Mouse (Mus musculus) heart, embryonic 11.5 days (tissue): Measurements from ENCODE around the gene Prr29. TPM values are rescaled to one million over a fixed set of nuclear protein-coding genes. Genes with fewer than 3 reads are reported as not detected.
"Not testable (repeated sequence)": the region's sequence is repeated elsewhere in the genome, so short reads cannot be mapped to it uniquely, and the experiment has no call there.

Experiments used
- ATAC-seq: fragments of 200-750 bp; cut with Nextera tagmentation; replicated peaks from 2 replicates; pipeline ENCODE4 v1.8.0; 2017; ENCODE audit warnings: moderate library complexity; ENCODE audit not compliant: insufficient number of reproducible peaks, low FRiP score, low TSS enrichment
- H3K27ac ChIP-seq: fragments of 300-500 bp; sonication (generic); 2 replicates; pipeline ENCODE4 v1.5.1; 2014; ENCODE audit warnings: mild to moderate bottlenecking, low read depth, low read length
- H3K27me3 ChIP-seq: fragments of 300-500 bp; sonication (generic); 2 replicates; pipeline ENCODE4 v1.6.1; 2014; ENCODE audit warnings: mild to moderate bottlenecking, low read length, mixed read lengths; ENCODE audit not compliant: control insufficient read depth, insufficient read depth
- H3K36me3 ChIP-seq: fragments of 300-500 bp; sonication (generic); 2 replicates; pipeline ENCODE4 v1.6.1; 2014; ENCODE audit warnings: mild to moderate bottlenecking, low read length, moderate library complexity, mixed read lengths; ENCODE audit not compliant: control insufficient read depth, insufficient read depth
- H3K4me1 ChIP-seq: fragments of 300-500 bp; sonication (generic); 2 replicates; pipeline ENCODE4 v1.6.1; 2014; ENCODE audit warnings: low read length; ENCODE audit not compliant: control insufficient read depth, insufficient read depth
- H3K4me2 ChIP-seq: fragments of 300-500 bp; sonication (generic); 2 replicates; pipeline ENCODE4 v1.6.1; 2014; ENCODE audit warnings: mild to moderate bottlenecking, moderate library complexity
- H3K4me3 ChIP-seq: fragments of 300-500 bp; sonication (generic); 2 replicates; pipeline ENCODE4 v1.5.1; 2014; ENCODE audit warnings: low read depth, low read length
- H3K9ac ChIP-seq: fragments of 300-500 bp; sonication (generic); 2 replicates; pipeline ENCODE4 v1.6.1; 2014; ENCODE audit warnings: mild to moderate bottlenecking, low read depth, low read length, moderate library complexity
- H3K9me3 ChIP-seq: fragments of 300-500 bp; sonication (generic); replicated peaks from 2 replicates; pipeline ENCODE4 v1.6.1; 2016; ENCODE audit warnings: low read length; ENCODE audit not compliant: control insufficient read depth
- WGBS: fragments of 180-500 bp; shearing (Covaris S2); extraction: QIAGEN DNeasy Blood & Tissue Kit; methylation state at CpG from one replicate; pipeline ENCODE4 v1.1.7; 2014; ENCODE audit not compliant: insufficient replicate concordance; 5-methylcytosine and 5-hydroxymethylcytosine counted together
- polyA plus RNA-seq: library from polyadenylated mRNA; unstranded; fragments of >200 nt; fragmentation: Nextera tagmentation; extraction: Ambion mirVana; gene quantifications from 2 replicates; pipeline ENCODE4 v1.2.1, GENCODE M21; 2014

The Prr29 gene
- polyA plus RNA-seq, 1 experiment from 2014 or later: 0.14 TPM

DNA sequence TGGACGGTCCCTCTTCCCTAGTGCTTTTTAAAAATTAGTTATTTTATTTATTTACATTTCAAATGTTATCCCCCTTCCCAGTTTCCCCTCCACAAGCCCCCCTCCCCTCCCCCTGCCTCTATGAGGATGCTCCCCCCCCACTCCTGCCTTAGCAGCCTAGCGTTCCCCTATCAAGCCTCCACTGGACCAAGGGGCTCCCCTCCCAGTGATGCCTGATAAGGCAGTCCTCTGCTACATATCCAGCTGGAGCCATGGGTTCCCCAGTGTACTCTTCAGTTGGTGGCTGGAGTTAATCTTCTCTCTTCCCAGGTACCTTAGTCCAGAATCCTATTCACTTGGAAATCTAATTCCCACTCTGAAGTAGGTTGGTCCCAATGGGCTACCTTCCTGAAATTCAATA, 28.8 kb downstream of the Prr29 start:
- not testable (repeated sequence) for H3K9me3 ChIP-seq, ATAC-seq, H3K9ac ChIP-seq, H3K4me1 ChIP-seq, H3K27me3 ChIP-seq, H3K27ac ChIP-seq, H3K36me3 ChIP-seq, H3K4me2 ChIP-seq, H3K4me3 ChIP-seq
- 42% methylated on average over 2 of the region's 2 CpGs for WGBS

DNA sequence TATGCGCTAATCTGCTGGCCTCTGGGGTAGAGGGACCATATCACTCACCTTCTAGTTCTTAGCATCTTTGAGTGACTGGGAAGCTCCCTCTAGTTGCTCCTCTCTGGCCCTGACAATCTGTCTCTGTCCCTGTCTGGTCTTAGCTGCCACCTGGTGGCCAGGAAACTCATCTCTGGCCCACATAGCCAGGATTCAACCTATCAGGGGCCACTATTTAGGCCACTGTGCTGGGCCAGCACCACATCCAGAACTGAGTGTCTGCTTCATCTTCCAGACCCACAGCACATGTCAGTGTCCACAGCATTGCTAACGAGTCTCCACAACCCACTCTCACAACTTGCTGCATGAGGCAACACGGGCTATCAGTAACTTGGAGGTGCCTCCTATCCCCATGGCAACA, 32.4 kb downstream of the Prr29 start:
- peaks cover 13% of the 10 kb centered on the region; the same call in 1 of the 2 replicates for H3K36me3 ChIP-seq
- H3K4me1 ChIP-seq: no peaks in the 10 kb centered on the region
- WGBS: 81% methylated on average over 3 of the region's 3 CpGs
- no peak overlapping the region for H3K4me3 ChIP-seq
- ATAC-seq: no peak
- H3K9ac ChIP-seq: no peak overlapping the region
- H3K27ac ChIP-seq: no peak overlapping the region
- H3K9me3 ChIP-seq: no peaks in the 10 kb centered on the region
- no peak overlapping the region for H3K4me2 ChIP-seq
- no peaks in the 10 kb centered on the region for H3K27me3 ChIP-seq

DNA sequence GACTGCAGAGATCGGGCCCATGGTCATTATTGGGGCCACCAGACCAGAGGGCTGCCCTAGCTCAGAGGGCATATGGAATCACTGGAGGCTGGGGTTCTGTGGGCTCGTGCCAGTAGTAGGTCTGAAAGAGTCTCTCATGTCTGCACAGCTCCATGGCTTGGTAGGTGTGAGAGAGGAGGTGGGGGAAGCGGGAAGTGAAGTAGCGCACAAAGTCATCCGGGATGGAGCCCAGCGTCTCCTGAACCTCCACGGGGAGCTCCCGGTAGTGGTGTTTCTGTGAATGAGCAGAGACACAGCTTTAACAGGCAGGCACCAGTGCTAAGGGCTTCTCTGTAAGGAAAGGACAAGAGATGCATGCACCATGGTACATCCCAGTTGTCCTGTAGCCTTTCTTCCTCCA, 33.2 kb downstream of the Prr29 start:
- WGBS: 89% methylated on average over 8 of the region's 8 CpGs
- no peak overlapping the region for H3K4me2 ChIP-seq
- no peak for ATAC-seq
- H3K4me3 ChIP-seq: no peak overlapping the region
- H3K9me3 ChIP-seq: no peaks in the 10 kb centered on the region
- no peaks in the 10 kb centered on the region for H3K27me3 ChIP-seq
- no peaks in the 10 kb centered on the region for H3K4me1 ChIP-seq
- H3K9ac ChIP-seq: no peak overlapping the region
- H3K27ac ChIP-seq: no peak overlapping the region
- H3K36me3 ChIP-seq: peaks cover 17% of the 10 kb centered on the region

DNA sequence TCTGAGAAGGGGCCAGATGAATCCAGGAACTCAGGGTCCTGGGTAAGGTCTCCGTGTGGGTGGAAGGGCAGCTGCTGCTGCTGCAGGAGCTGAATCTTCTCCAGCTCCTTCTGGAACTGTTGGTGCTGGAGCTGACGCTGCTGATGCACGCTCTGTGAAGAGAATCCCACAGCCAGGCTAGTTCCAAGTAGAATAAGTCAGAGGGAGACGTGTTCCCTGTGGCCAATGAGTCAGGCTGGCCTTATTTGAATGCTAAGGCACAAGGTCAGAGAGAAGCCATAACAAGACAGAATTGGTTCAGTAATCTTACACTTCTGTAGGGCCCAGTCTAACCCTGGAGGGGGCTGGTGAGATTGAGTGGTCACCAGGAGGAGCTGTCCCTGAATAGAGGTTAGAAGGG, 44.7 kb downstream of the Prr29 start:
- no peak for ATAC-seq
- no peak overlapping the region for H3K9ac ChIP-seq
- H3K4me3 ChIP-seq: no peak overlapping the region
- H3K27me3 ChIP-seq: no peaks in the 10 kb centered on the region
- no peaks in the 10 kb centered on the region for H3K9me3 ChIP-seq
- H3K4me1 ChIP-seq: peaks cover 3% of the 10 kb centered on the region; the same call in 1 of the 2 replicates
- 65% methylated on average over 4 of the region's 4 CpGs for WGBS
- H3K36me3 ChIP-seq: peaks cover 2% of the 10 kb centered on the region; the same call in 1 of the 2 replicates
- no peak overlapping the region for H3K4me2 ChIP-seq
- no peak overlapping the region for H3K27ac ChIP-seq

DNA sequence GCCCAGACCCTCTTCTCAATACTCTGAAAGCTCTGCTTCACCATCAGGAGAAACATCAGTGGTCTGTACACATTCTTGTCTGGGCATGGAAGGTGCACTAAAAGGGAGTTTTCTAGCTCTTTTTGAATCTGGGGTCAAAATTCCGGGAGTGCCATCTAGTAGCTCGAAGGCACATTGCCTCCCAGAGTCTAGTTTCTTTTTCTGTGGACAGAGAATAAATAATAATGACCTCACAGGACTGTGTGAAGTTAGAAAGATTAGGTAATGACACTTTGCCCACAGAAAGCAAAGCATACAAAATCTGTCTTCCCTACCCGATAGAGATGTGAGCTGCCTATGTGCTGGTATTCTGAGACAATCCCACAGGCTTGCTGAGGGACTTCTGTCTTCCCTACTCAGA, 45.2 kb downstream of the Prr29 start:
- H3K27ac ChIP-seq: no peak overlapping the region
- H3K4me2 ChIP-seq: no peak overlapping the region
- H3K9ac ChIP-seq: no peak overlapping the region
- H3K4me1 ChIP-seq: peaks cover 3% of the 10 kb centered on the region; the same call in 1 of the 2 replicates
- no peak for ATAC-seq
- no peak overlapping the region for H3K4me3 ChIP-seq
- no peaks in the 10 kb centered on the region for H3K27me3 ChIP-seq
- 82% methylated on average over 3 of the region's 3 CpGs for WGBS
- peaks cover 2% of the 10 kb centered on the region; the same call in 1 of the 2 replicates for H3K36me3 ChIP-seq
- no peaks in the 10 kb centered on the region for H3K9me3 ChIP-seq

DNA sequence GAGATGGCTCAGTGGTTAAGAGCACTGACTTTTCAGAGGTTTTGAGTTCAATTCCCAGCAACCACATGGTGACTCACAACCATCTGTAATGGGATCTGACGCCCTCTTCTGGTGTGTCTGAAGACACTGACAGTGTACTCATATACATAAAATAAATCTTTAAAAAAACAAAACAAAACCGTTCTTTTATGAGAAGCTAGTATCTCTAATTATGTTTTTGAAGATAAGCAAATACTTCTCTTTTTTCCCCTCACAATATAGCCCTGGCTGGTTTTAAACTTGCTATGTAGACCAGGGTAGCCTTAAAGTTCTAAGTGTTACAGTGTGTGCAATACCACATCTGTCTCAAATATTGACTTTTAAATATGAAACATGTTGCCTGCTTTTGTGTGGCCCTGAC, 45.9 kb downstream of the Prr29 start:
- H3K4me2 ChIP-seq: no peak overlapping the region
- 73% methylated on average over 2 of the region's 2 CpGs for WGBS
- no peaks in the 10 kb centered on the region for H3K9me3 ChIP-seq
- peaks cover 7% of the 10 kb centered on the region; the same call in 1 of the 2 replicates for H3K4me1 ChIP-seq
- no peak for ATAC-seq
- H3K36me3 ChIP-seq: peaks cover 2% of the 10 kb centered on the region; the same call in 1 of the 2 replicates
- H3K4me3 ChIP-seq: no peak overlapping the region
- H3K27ac ChIP-seq: no peak overlapping the region
- no peaks in the 10 kb centered on the region for H3K27me3 ChIP-seq
- no peak overlapping the region for H3K9ac ChIP-seq

DNA sequence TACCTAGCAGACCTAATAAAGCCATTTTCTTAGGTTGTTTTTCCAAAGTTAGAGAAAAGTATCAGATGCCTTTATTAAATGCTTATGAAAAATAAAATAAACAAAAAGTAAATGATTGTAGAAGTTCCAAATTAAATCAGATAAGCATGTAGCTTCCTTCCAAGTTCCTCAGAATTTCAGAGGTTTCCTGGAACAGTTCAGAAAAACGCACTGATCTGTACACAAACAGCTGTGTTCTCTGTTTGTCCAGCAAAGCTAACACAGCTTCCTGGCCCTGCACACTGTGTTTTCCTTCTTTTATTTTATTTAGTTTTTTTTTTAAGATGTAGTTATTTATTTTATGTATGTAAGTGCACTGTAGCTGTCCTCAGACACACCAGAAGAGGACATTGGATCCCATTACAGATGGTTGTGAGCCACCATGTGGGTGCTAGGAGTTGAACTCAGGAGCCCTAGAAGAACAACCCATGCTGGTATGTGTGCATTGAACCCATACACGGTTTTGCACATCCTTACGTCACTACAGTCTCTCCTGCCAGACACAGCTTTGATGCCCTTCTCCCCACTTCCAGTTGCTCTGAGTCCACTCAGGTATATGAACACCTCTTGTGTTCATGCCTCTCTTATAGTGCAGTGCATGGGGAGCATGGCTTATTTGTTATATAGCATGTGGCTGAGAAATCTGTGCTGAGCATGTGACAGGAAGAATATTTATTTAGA, 47.5 kb downstream of the Prr29 start:
- ATAC-seq: no peak
- Histone ChIP-seq H3K4me1 (peaks cover 8% of the 10 kb centered on the region), H3K9me3 (no peaks in the 10 kb centered on the region), H3K27ac (no peak overlapping the region), H3K27me3 (no peaks in the 10 kb centered on the region), H3K4me3 (no peak overlapping the region), H3K4me2 (no peak overlapping the region), H3K36me3 (peaks cover 2% of the 10 kb centered on the region; the same call in 1 of the 2 replicates), H3K9ac (no peak overlapping the region)
- 84% methylated on average over 3 of the region's 3 CpGs for WGBS

DNA sequence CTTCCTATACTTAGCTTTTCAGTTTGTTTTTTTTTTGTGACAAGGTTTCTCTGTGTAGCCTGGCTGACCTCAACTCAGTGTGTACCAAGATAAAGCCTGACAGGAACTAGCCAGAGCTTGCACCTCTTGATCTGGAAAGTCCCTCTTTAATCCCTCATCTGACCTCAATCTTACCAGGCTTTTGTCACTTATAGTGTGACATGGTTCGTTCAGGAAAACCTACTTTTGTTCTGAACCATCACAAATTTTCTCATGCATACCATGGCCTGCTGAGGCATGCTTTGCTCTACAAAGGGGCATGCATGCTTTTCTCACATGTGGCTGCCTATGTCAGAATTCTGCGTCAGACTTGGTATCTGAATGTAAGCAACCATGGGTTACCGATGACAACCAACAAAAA, 51.1 kb downstream of the Prr29 start:
- no peak overlapping the region for H3K9ac ChIP-seq
- H3K27me3 ChIP-seq: no peaks in the 10 kb centered on the region
- H3K4me1 ChIP-seq: peaks cover 5% of the 10 kb centered on the region; the same call in 1 of the 2 replicates
- H3K4me3 ChIP-seq: no peak overlapping the region
- no peak for ATAC-seq
- no peaks in the 10 kb centered on the region for H3K9me3 ChIP-seq
- no peak overlapping the region for H3K4me2 ChIP-seq
- WGBS: 57% methylated on average over 3 of the region's 3 CpGs
- no peak overlapping the region for H3K27ac ChIP-seq
- peaks cover 2% of the 10 kb centered on the region; the same call in 1 of the 2 replicates for H3K36me3 ChIP-seq

DNA sequence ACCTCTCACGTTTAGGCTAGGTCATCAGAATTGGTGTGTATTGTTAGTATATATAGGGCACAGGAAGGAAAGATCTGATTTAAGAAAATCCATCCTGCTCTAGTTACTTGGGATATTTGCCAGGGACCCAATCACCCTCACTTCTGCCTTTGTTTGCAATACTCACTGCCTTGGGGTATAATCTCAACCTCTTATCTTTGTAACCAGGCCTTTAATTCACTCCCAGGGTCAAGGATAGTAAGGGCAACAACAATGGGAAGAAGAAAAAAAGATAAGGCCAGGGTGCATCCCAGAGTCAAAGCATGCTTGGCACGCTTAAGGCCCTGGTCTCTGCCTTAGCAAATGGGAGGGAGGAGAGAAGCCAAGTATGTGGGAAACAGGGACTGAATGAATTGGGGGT, 52.6 kb downstream of the Prr29 start:
- Histone ChIP-seq H3K4me3 (no peak overlapping the region), H3K27ac (no peak overlapping the region), H3K4me1 (peaks cover 5% of the 10 kb centered on the region; the same call in 1 of the 2 replicates), H3K9me3 (no peaks in the 10 kb centered on the region), H3K4me2 (no peak overlapping the region), H3K27me3 (no peaks in the 10 kb centered on the region), H3K9ac (no peak overlapping the region), H3K36me3 (peaks cover 2% of the 10 kb centered on the region; the same call in 1 of the 2 replicates)
- WGBS: 59% methylated on average over 2 of the region's 2 CpGs
- ATAC-seq: no peak
